Mouse (Mus musculus): ENCODE results near the gene Med13l. TPM values are rescaled to one million over a fixed set of nuclear protein-coding genes. Genes with fewer than 3 reads are reported as not detected.

Gene Med13l
- polyA plus RNA-seq, 1 experiment from 2014 or later, result 11.2 TPM

DNA sequence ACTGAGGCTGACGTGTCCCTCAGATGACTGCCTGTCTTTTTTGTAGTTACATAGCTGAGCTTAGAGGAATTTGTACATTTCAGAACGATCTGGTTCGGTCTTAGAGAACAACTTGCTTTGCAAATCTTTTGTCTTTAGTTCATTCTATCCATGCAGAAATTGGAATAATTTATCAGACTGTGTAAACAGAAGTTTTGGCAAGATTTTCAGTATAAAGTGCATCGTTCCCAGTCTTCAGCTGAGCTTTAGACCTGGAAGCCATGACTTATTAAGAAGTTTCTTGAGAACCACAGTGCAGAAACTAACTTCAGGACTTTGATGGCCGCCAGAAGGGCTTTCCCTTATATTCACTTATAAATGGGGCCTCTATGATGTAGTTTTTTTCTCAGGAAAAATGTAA lies 67.2 kb downstream of the Med13l start:
- DNase-seq (ENCODE audit: extremely low spot score, low spot score), result no peak
- H3K4me3 ChIP-seq, result no peak overlapping the region
- H3K27me3 ChIP-seq (ENCODE audit: poor library complexity, severe bottlenecking), result no peaks in the 10 kb centered on the region
- H3K36me3 ChIP-seq (replicated peaks), result no peaks in the 10 kb centered on the region
- H3K9me3 ChIP-seq, result no peaks in the 10 kb centered on the region
- peaks cover 10% of the 10 kb centered on the region; the same call in 1 of the 2 replicates for H3K4me1 ChIP-seq
- 95% methylated on average over 5 of the region's 5 CpGs for WGBS
- no peak overlapping the region for H3K27ac ChIP-seq

DNA sequence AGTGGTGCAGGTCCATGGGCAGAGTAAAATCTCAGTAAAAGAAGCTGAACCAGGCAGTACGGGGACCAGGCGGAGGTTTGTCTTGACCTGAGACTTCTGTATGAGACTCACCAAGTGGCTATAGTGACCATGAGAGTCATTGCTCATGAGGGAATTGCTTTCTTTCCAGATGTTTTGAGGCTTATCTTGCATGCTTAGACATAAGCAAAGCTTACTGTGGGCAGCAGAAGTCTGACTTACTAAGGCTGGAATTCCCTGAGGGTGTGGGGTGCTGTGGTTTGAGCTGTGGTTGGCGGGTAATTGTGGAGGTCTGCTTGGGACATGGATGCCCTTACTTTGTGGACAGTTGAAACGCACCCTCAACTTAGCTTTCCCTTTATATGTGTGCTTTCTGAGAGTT lies 67.7 kb downstream of the Med13l start:
- no peaks in the 10 kb centered on the region for H3K36me3 ChIP-seq (replicated peaks)
- H3K4me3 ChIP-seq, result no peak overlapping the region
- peaks cover 16% of the 10 kb centered on the region; the same call in 1 of the 2 replicates for H3K4me1 ChIP-seq
- no peaks in the 10 kb centered on the region for H3K27me3 ChIP-seq (ENCODE audit: poor library complexity, severe bottlenecking)
- no peak overlapping the region for H3K27ac ChIP-seq
- no peaks in the 10 kb centered on the region for H3K9me3 ChIP-seq
- DNase-seq (ENCODE audit: extremely low spot score, low spot score), result no peak
- 92% methylated on average over 4 of the region's 4 CpGs for WGBS

DNA sequence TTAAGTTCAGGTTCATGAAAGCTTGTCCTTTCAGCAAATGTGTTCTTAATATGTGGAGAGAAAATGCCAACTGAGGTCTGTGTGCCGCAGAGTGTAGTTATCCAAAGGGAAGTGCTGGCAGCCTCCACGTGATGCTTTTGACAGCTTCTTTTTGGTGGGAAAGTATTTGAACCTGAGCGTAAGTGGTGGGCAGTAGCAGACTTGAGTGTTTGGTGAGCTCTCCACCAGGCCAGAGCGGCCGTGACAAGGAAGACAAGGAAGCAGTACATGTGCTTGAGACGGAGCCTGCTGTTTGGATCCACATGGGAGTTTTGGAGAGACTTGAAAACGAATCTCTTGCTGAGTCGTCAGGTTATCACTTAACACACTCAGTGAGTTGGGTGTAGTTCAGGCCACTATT lies 71.9 kb downstream of the Med13l start:
- DNase-seq (ENCODE audit: extremely low spot score, low spot score), result no peak
- WGBS, result 88% methylated on average over 8 of the region's 8 CpGs
- Histone ChIP-seq H3K9me3 (no peaks in the 10 kb centered on the region), H3K27me3 (ENCODE audit: poor library complexity, severe bottlenecking) (no peaks in the 10 kb centered on the region), H3K4me3 (no peak overlapping the region), H3K27ac (no peak overlapping the region), H3K4me1 (peaks cover 45% of the 10 kb centered on the region), H3K36me3 (replicated peaks) (no peaks in the 10 kb centered on the region)

DNA sequence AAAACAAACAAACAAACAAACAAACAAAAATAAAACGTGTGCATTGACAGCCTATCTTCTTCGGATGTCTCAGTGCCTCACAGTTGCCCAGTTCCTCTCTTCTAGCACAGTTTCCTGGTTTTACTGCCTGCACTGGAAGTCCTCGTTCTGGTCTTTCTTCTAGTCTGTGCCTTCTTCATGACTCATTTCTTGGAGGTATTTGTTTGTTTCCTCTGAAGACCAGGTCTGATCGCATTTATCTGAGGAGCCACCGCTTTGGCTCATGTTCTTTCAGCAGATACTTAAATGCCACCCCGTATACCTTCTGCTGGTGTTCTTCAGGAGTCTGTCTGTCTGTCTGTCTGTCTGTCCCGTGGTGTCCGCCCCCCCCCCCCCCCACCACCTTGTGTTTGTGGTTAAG lies 72.6 kb downstream of the Med13l start:
- no peaks in the 10 kb centered on the region for H3K9me3 ChIP-seq
- WGBS, result 81% methylated on average over 8 of the region's 8 CpGs
- H3K36me3 ChIP-seq (replicated peaks), result no peaks in the 10 kb centered on the region
- H3K4me3 ChIP-seq, result no peak overlapping the region
- no peak overlapping the region for H3K27ac ChIP-seq
- H3K4me1 ChIP-seq, result peaks cover 48% of the 10 kb centered on the region
- no peaks in the 10 kb centered on the region for H3K27me3 ChIP-seq (ENCODE audit: poor library complexity, severe bottlenecking)
- DNase-seq (ENCODE audit: extremely low spot score, low spot score), result no peak

DNA sequence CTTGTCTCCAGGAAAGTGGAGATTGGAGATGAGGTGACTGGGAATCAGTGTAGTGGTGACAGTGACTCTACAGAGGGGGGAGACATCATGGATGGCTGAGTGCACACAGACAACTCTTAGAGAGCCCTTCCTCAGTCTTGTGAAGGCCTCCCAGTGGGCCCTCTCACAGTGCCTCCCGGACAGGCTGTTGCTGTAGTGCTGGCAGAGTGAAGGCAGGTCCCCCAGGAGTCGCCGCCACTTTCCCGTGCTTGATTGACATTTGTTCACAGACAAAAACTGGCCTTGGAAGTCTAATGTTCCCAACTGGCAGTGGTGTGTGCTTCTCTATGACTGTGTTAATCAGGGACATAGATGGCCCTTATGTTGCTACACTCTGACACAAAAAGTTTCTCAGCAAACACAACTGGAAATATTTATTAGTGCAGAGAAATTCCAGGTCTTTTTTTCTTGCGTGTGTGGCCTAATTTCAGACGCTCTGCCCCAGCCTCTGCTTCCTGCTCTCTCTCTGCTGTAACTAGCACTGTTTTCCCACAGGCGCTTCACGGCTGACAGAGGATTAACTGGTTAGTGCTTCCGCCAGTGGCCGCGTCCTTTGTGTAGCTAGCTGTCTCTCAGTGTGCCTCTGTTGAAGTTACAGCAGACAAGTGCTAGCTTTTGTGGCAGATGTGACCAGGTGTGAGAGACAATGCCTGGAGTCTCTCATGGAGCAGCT lies 75.2 kb downstream of the Med13l start:
- peak; percentile 26 for DNase-seq (ENCODE audit: extremely low spot score, low spot score)
- no peaks in the 10 kb centered on the region for H3K9me3 ChIP-seq
- 7% methylated on average over 11 of the region's 11 CpGs for WGBS

DNA sequence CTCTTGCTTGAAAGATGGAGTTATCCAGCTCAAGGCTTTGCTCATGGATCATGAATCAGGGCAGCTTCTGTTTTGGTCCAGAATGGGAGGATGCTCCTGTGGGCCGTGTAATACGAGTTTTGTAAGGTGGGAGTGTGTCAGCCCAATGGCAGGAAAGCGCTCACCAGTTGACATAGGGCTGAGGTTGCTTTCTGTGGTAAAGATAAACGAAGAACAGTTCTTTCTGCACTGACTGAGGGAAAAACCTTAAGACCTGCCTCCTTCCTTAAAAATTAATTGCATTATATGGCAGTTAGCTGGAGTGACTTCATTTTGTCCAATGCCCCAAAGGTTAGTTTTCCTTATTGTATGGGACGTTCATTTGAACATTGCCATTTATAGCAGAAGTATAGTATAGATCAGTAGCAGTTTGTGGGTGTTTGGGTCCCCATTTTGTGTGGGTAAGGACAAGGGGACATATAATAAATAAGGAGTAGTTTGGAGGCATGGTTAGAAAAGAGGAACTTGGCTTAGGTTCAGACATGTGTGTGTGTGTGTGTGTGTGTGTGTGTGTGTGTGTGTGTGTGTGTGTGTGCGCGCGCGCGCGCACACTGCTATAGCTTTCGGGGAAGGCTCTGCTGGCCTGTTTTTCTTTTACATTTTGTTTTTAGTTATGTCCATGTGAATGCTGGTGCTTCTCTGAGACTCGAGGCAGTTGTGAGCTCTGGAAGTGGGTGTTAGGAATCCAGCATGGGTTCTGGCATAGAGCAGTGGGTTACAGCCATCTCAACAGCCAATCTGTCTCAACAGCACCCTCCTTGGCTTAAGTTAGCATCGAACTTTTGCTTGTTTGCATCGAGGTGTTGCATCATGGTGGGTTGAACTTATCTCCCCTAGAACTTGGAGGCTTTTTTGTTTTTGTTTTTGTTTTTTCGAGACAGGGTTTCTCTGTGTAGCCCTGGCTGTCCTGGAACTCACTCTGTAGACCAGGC lies 76.2 kb downstream of the Med13l start:
- WGBS, result 89% methylated on average over 16 of the region's 16 CpGs
- Histone ChIP-seq H3K4me3 (no peak overlapping the region), H3K27me3 (ENCODE audit: poor library complexity, severe bottlenecking) (no peaks in the 10 kb centered on the region), H3K4me1 (peaks cover 48% of the 10 kb centered on the region), H3K9me3 (no peaks in the 10 kb centered on the region), H3K36me3 (replicated peaks) (no peaks in the 10 kb centered on the region), H3K27ac (peak overlapping the region; percentile 72; the same call in 1 of the 2 replicates)
- no peak for DNase-seq (ENCODE audit: extremely low spot score, low spot score)

More for the DNA sequence above, 75.2 kb downstream of the Med13l start:
- Histone ChIP-seq H3K27me3 (ENCODE audit: poor library complexity, severe bottlenecking) (no peaks in the 10 kb centered on the region), H3K36me3 (replicated peaks) (no peaks in the 10 kb centered on the region), H3K27ac (peak overlapping the region; percentile 72), H3K4me3 (peak overlapping the region; percentile 13; the same call in 1 of the 2 replicates), H3K4me1 (peaks cover 44% of the 10 kb centered on the region)

DNA sequence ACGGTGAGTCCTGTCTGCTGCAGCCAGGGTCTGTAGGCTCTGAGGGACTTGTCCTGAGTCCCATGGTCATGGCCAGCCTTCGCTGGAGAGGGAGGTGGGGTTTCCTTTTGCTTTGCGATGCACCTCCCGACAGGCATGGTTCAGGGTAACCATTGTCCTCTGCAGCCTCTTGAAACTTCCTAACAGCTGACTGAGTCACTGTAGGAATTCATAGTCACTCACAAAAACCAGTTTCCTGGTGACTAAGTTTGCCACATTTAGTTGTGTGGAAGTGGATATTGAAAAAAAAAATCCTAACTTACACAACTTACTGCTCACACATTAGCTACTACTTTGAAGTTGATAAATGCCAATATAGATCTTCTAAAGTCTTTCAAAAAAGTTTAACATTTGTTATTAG lies 77.5 kb downstream of the Med13l start:
- no peak overlapping the region for H3K4me3 ChIP-seq
- H3K9me3 ChIP-seq, result no peaks in the 10 kb centered on the region
- H3K36me3 ChIP-seq (replicated peaks), result no peaks in the 10 kb centered on the region
- H3K27me3 ChIP-seq (ENCODE audit: poor library complexity, severe bottlenecking), result no peaks in the 10 kb centered on the region
- WGBS, result 79% methylated on average over 4 of the region's 4 CpGs
- peaks cover 56% of the 10 kb centered on the region for H3K4me1 ChIP-seq
- H3K27ac ChIP-seq, result no peak overlapping the region
- no peak for DNase-seq (ENCODE audit: extremely low spot score, low spot score)

DNA sequence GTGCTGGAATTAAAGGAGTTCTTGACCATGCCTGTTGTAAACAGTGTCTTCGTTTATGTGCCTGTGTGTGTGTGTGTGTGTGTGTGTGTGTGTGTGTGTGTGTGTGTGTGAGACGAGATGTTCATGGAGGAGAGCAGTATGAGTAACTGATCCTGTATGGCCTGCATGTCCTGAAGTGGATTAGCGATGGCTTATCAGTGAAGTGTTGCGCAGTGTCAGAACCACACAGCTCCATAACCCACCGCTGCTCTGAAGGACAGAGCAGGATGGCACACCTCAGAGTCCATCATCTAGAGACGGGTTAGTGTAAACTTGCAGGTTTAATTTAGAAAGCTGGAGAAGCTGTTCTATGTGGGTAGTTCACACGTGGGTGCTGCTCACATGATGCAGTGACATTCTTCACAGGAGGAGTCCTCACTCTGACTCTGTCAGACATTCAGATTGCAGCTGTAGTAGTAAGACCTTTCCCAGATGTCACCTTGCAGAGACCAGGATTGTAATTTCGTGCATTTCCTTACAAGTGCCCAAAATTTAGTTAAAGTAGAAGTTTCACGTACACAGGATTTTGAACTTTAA lies 78.1 kb downstream of the Med13l start:
- H3K36me3 ChIP-seq (replicated peaks), result no peaks in the 10 kb centered on the region
- no peak for DNase-seq (ENCODE audit: extremely low spot score, low spot score)
- no peak overlapping the region for H3K27ac ChIP-seq
- no peak overlapping the region for H3K4me3 ChIP-seq
- peaks cover 59% of the 10 kb centered on the region for H3K4me1 ChIP-seq
- 85% methylated on average over 9 of the region's 9 CpGs for WGBS
- H3K27me3 ChIP-seq (ENCODE audit: poor library complexity, severe bottlenecking), result no peaks in the 10 kb centered on the region
- H3K9me3 ChIP-seq, result no peaks in the 10 kb centered on the region

DNA sequence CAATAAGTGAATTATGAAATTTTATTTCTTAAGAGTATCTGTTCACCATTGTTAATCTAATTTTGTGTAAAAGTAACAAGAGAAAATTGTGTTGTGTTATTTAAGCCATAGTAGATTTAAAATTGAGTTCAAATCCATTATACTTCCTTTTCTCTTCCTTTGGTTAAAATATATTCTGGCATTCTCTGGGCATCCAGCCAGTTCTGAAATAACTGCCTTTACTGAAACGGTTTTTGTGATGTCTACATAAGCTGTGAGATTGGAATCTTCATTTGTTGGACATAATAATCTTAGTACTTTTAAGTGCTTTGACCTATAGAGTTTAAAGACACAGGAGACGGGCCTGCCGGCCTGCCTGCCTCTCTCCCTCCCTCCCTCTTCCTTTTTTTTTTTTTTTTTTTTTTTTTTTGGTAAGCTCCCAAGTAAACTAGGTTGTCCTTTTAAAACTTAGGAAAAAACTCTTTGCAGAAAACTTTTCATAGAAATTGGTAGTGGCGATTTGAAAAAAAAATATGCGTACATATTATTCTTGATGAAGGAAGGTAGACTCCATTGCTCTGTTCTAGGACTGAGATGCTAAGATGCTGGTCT lies 78.7 kb downstream of the Med13l start:
- no peak overlapping the region for H3K4me3 ChIP-seq
- no peak overlapping the region for H3K27ac ChIP-seq
- no peaks in the 10 kb centered on the region for H3K36me3 ChIP-seq (replicated peaks)
- no peaks in the 10 kb centered on the region for H3K27me3 ChIP-seq (ENCODE audit: poor library complexity, severe bottlenecking)
- no peak for DNase-seq (ENCODE audit: extremely low spot score, low spot score)
- H3K4me1 ChIP-seq, result peaks cover 59% of the 10 kb centered on the region
- WGBS, result 84% methylated on average over 5 of the region's 5 CpGs
- H3K9me3 ChIP-seq, result no peaks in the 10 kb centered on the region

DNA sequence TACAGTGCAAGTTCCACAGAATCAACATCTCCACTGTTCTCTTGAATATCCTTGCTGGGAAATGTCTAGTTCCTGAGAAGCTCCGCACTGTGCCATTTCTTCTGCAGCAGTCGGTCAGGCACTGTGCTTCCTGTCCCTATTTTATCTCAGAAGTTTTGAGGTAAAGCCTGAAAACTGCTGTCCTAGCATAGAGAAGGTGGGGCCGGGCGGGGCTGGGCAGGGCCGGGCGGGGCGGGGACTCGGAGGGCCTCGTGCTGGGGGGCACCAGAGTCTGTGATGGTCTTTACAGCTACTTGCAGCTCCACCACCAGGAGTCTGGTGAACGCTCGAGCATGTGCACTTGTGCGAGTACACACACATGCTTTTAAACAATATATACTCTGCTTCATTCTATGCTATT lies 83.6 kb downstream of the Med13l start:
- Histone ChIP-seq H3K9me3 (no peaks in the 10 kb centered on the region), H3K36me3 (replicated peaks) (no peaks in the 10 kb centered on the region), H3K4me1 (peaks cover 49% of the 10 kb centered on the region), H3K27me3 (ENCODE audit: poor library complexity, severe bottlenecking) (no peaks in the 10 kb centered on the region), H3K4me3 (no peak overlapping the region), H3K27ac (no peak overlapping the region)
- no peak for DNase-seq (ENCODE audit: extremely low spot score, low spot score)
- 90% methylated on average over 12 of the region's 12 CpGs for WGBS

DNA sequence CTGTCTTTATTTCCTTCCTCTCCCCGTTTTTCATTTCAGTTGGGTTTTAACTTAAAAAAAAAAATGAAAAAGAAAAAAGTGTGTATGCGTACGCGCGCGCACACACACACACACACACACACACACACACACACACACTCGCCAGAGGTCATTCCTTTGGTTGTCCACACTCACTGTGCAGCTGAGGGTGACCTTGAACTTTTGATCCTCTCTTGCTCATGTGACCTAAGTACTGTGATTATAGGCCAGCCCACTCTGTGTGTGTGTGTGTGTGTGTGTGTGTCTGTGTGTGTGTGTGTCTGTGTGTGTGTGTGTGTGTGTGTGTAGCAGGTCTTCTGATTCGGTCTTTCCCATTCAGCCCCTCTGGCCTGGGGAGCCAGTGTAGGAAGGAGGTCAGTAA lies 84.0 kb downstream of the Med13l start:
- H3K9me3 ChIP-seq, result no peaks in the 10 kb centered on the region
- no peaks in the 10 kb centered on the region for H3K27me3 ChIP-seq (ENCODE audit: poor library complexity, severe bottlenecking)
- no peak overlapping the region for H3K4me3 ChIP-seq
- WGBS, result 91% methylated on average over 8 of the region's 8 CpGs
- H3K36me3 ChIP-seq (replicated peaks), result no peaks in the 10 kb centered on the region
- no peak for DNase-seq (ENCODE audit: extremely low spot score, low spot score)
- peaks cover 49% of the 10 kb centered on the region for H3K4me1 ChIP-seq
- H3K27ac ChIP-seq, result no peak overlapping the region

DNA sequence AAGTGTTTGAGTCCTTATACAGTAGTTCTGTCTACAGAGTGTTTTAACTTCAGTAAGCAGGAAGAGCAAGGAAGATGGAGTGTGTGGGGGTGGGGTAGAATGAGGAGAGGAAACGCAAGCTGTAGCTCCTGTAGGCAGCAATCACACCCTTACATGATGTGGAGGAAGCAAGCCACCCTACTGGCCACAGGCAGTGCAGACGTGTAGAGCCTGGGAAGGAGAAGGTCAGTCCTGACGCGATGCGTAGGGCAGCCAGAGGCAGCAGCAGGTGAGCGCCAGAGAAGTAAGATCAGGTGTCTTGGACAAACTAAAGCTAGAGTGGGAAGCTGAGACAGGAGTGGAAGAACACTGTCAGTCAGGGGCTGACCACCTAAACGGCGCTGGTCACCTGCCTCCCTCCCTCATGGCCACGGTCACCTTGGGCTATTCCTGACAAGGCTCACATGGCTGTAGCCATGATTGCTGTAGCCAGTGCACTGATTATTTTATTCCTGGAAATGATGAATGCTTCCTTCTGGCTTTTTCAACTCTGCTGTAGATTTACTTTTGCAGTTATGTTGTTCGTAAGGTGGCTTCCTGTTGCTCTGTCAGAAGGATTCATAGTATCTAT lies 84.8 kb downstream of the Med13l start:
- WGBS, result 88% methylated on average over 10 of the region's 10 CpGs
- Histone ChIP-seq H3K4me1 (peaks cover 49% of the 10 kb centered on the region), H3K9me3 (no peaks in the 10 kb centered on the region), H3K27ac (no peak overlapping the region), H3K4me3 (no peak overlapping the region), H3K36me3 (replicated peaks) (no peaks in the 10 kb centered on the region), H3K27me3 (ENCODE audit: poor library complexity, severe bottlenecking) (no peaks in the 10 kb centered on the region)
- DNase-seq (ENCODE audit: extremely low spot score, low spot score), result no peak

Measured in forebrain, embryonic 10.5 days (tissue).